ENCODE assay signal across 8 mouse cellular contexts in genomic region chr9:108104766-108105548, GRCm38 (mm10). TPM values are rescaled to one million over a fixed set of nuclear protein-coding genes. Genes with fewer than 3 reads are reported as not detected.
DNase-seq lines count a peak whose midpoint lies in the region; ATAC-seq and TF ChIP-seq lines count a peak whose summit lies in the region.

No protein-coding gene starts in this region.

- peak; percentile 26; the same call in 1 of the 2 replicates for TF ChIP-seq POLR2A in small intestine, adult 2 months (IDR thresholded peaks at IDR 0.05; ENCODE audit: low read depth, low read length)

- ATAC-seq in heart, embryonic 13.5 days (ENCODE audit: extremely low read depth, insufficient number of reproducible peaks, low FRiP score, low TSS enrichment), result peak; percentile 1; the same call in 1 of the 2 replicates
- ATAC-seq in limb, embryonic 13.5 days (ENCODE audit: low FRiP score, low read depth), result peak; percentile 71

- DNase-seq in heart, adult 9 months (ENCODE audit: low spot score in 2 of 2), result no peak
- peak; percentile 50 for DNase-seq in CD4-positive, CD25-positive, alpha-beta regulatory T cell, adult 2 months (ENCODE audit: low read depth, low spot score)
- peak; percentile 81 for DNase-seq in embryonic facial prominence, embryonic 10.5 days (ENCODE audit: low spot score)
- DNase-seq in adipocyte (ENCODE audit: low spot score), result no peak
- no peak for DNase-seq in frontal cortex, adult 2 months (ENCODE audit: extremely low spot score in 1 of 2, low spot score in 1 of 2)

- H3K36me3 ChIP-seq in heart, embryonic 13.5 days, result no peaks in the 10 kb centered on the region
- H3K36me3 ChIP-seq in embryonic facial prominence, embryonic 10.5 days (replicated peaks), result peaks cover 4% of the 10 kb centered on the region; the same call in 1 of the 2 replicates
- no peaks in the 10 kb centered on the region for H3K36me3 ChIP-seq in limb, embryonic 13.5 days
- no peaks in the 10 kb centered on the region for H3K36me3 ChIP-seq in small intestine, adult 2 months (ENCODE audit: control insufficient read depth, insufficient read depth, low read length)

- 42% methylated on average over 30 of the region's 31 CpGs for WGBS in heart, embryonic 13.5 days
- 30% methylated on average over 31 of the region's 31 CpGs for WGBS in embryonic facial prominence, embryonic 10.5 days
- WGBS in limb, embryonic 13.5 days, result 34% methylated on average over 31 of the region's 31 CpGs
- 30% methylated on average over 31 of the region's 31 CpGs for WGBS in small intestine, adult 2 months

- H3K27me3 ChIP-seq in heart, embryonic 13.5 days (replicated peaks), result peaks cover 18% of the 10 kb centered on the region
- H3K27me3 ChIP-seq in embryonic facial prominence, embryonic 10.5 days (replicated peaks; ENCODE audit: low read depth, poor library complexity, severe bottlenecking), result peaks cover 24% of the 10 kb centered on the region
- peaks cover 2% of the 10 kb centered on the region; the same call in 1 of the 2 replicates for H3K27me3 ChIP-seq in limb, embryonic 13.5 days
- no peaks in the 10 kb centered on the region; the same call in 1 of the 2 replicates for H3K27me3 ChIP-seq in small intestine, adult 2 months (ENCODE audit: control insufficient read depth, insufficient read depth, low read length)

- TF ChIP-seq CTCF in small intestine, adult 2 months (IDR thresholded peaks at IDR 0.05; ENCODE audit: extremely low read depth, insufficient read length, insufficient replicate concordance, low read depth, low read length), result no peak

- peak overlapping the region; percentile 69 for H3K9ac ChIP-seq in heart, embryonic 13.5 days
- peak overlapping the region; percentile 56 for H3K9ac ChIP-seq in limb, embryonic 13.5 days

- H3K4me3 ChIP-seq in heart, embryonic 13.5 days, result peak overlapping the region; percentile 8; the same call in 1 of the 2 replicates
- H3K4me3 ChIP-seq in embryonic facial prominence, embryonic 10.5 days, result peak overlapping the region; percentile 48
- H3K4me3 ChIP-seq in limb, embryonic 13.5 days, result peak overlapping the region; percentile 22
- H3K4me3 ChIP-seq in small intestine, adult 2 months (ENCODE audit: low read depth, low read length), result peak overlapping the region; percentile 53

- H3K27ac ChIP-seq in heart, embryonic 13.5 days (replicated peaks), result no peak overlapping the region
- peak overlapping the region; percentile 87 for H3K27ac ChIP-seq in embryonic facial prominence, embryonic 10.5 days (replicated peaks)
- peak overlapping the region; percentile 75 for H3K27ac ChIP-seq in limb, embryonic 13.5 days
- H3K27ac ChIP-seq in small intestine, adult 2 months (ENCODE audit: insufficient read depth, low read depth, low read length), result peak overlapping the region; percentile 41

- peak overlapping the region; percentile 44 for H3K4me2 ChIP-seq in heart, embryonic 13.5 days
- peak overlapping the region; percentile 54 for H3K4me2 ChIP-seq in limb, embryonic 13.5 days (replicated peaks)

- H3K4me1 ChIP-seq in heart, embryonic 13.5 days, result peaks cover 23% of the 10 kb centered on the region
- peaks cover 33% of the 10 kb centered on the region for H3K4me1 ChIP-seq in embryonic facial prominence, embryonic 10.5 days
- H3K4me1 ChIP-seq in limb, embryonic 13.5 days, result peaks cover 18% of the 10 kb centered on the region
- peaks cover 25% of the 10 kb centered on the region for H3K4me1 ChIP-seq in small intestine, adult 2 months (ENCODE audit: control insufficient read depth, insufficient read depth, insufficient read length, low read length)

- no peaks in the 10 kb centered on the region for H3K9me3 ChIP-seq in heart, embryonic 13.5 days
- no peaks in the 10 kb centered on the region for H3K9me3 ChIP-seq in embryonic facial prominence, embryonic 10.5 days
- no peaks in the 10 kb centered on the region for H3K9me3 ChIP-seq in limb, embryonic 13.5 days

RNA-seq across cellular contexts. Expression of gene Apeh, which starts 10.6 kb away (rescaled TPM):
- polyA plus RNA-seq in heart, embryonic 13.5 days (2015; fragmentation: Nextera tagmentation; extraction: Ambion mirVana), result 51.3 and 62.5 TPM in 2 replicates
- 68.3 and 72.8 TPM in 2 replicates for polyA plus RNA-seq in embryonic facial prominence, embryonic 10.5 days (2016; fragmentation: Nextera tagmentation; extraction: Ambion mirVana)
- 42.5 and 47.3 TPM in 2 replicates for polyA plus RNA-seq in limb, embryonic 13.5 days (2015; fragmentation: Nextera tagmentation; extraction: Ambion mirVana)
- 127 and 189 TPM in 2 replicates for polyA plus RNA-seq in small intestine, adult 2 months (2012; rRNA removed)
- 32.7 and 32.9 TPM in 2 replicates for polyA plus RNA-seq in frontal cortex, adult 2 months (2012; rRNA removed)

RNA-seq across cellular contexts. Expression of gene Rnf123, which starts 21.8 kb away (rescaled TPM):
- 29.4 and 30.9 TPM in 2 replicates for polyA plus RNA-seq in heart, embryonic 13.5 days (2015; fragmentation: Nextera tagmentation; extraction: Ambion mirVana)
- 32.7 and 34.1 TPM in 2 replicates for polyA plus RNA-seq in embryonic facial prominence, embryonic 10.5 days (2016; fragmentation: Nextera tagmentation; extraction: Ambion mirVana)
- 31.2 and 35.2 TPM in 2 replicates for polyA plus RNA-seq in limb, embryonic 13.5 days (2015; fragmentation: Nextera tagmentation; extraction: Ambion mirVana)
- polyA plus RNA-seq in small intestine, adult 2 months (2012; rRNA removed), result 48.3 and 86.7 TPM in 2 replicates
- 87.8 and 92.0 TPM in 2 replicates for polyA plus RNA-seq in frontal cortex, adult 2 months (2012; rRNA removed)

RNA-seq across cellular contexts. Expression of gene Mst1, which starts 24.7 kb away (rescaled TPM):
- 0.20 and 0.59 TPM in 2 replicates for polyA plus RNA-seq in heart, embryonic 13.5 days (2015; fragmentation: Nextera tagmentation; extraction: Ambion mirVana)
- polyA plus RNA-seq in embryonic facial prominence, embryonic 10.5 days (2016; fragmentation: Nextera tagmentation; extraction: Ambion mirVana), result 0.43 and 0.69 TPM in 2 replicates
- 0.20 and 0.51 TPM in 2 replicates for polyA plus RNA-seq in limb, embryonic 13.5 days (2015; fragmentation: Nextera tagmentation; extraction: Ambion mirVana)
- 0.18 and 0.35 TPM in 2 replicates for polyA plus RNA-seq in small intestine, adult 2 months (2012; rRNA removed)
- polyA plus RNA-seq in frontal cortex, adult 2 months (2012; rRNA removed), result 0.04 and 0.19 TPM in 2 replicates

RNA-seq across cellular contexts. Expression of gene Amigo3, which starts 52.0 kb away (rescaled TPM):
- 1.9 and 2.3 TPM in 2 replicates for polyA plus RNA-seq in heart, embryonic 13.5 days (2015; fragmentation: Nextera tagmentation; extraction: Ambion mirVana)
- polyA plus RNA-seq in embryonic facial prominence, embryonic 10.5 days (2016; fragmentation: Nextera tagmentation; extraction: Ambion mirVana), result 2.7 and 2.8 TPM in 2 replicates
- 3.1 and 4.4 TPM in 2 replicates for polyA plus RNA-seq in limb, embryonic 13.5 days (2015; fragmentation: Nextera tagmentation; extraction: Ambion mirVana)
- polyA plus RNA-seq in small intestine, adult 2 months (2012; rRNA removed), result 6.1 and 12.0 TPM in 2 replicates
- polyA plus RNA-seq in frontal cortex, adult 2 months (2012; rRNA removed), result 1.4 and 1.6 TPM in 2 replicates

RNA-seq across cellular contexts. Expression of gene Gmppb, which starts 55.9 kb away (rescaled TPM):
- polyA plus RNA-seq in heart, embryonic 13.5 days (2015; fragmentation: Nextera tagmentation; extraction: Ambion mirVana), result 21.4 and 23.3 TPM in 2 replicates
- polyA plus RNA-seq in embryonic facial prominence, embryonic 10.5 days (2016; fragmentation: Nextera tagmentation; extraction: Ambion mirVana), result 23.3 and 26.1 TPM in 2 replicates
- 34.1 and 36.2 TPM in 2 replicates for polyA plus RNA-seq in limb, embryonic 13.5 days (2015; fragmentation: Nextera tagmentation; extraction: Ambion mirVana)
- 34.5 and 56.7 TPM in 2 replicates for polyA plus RNA-seq in small intestine, adult 2 months (2012; rRNA removed)
- 13.7 and 37.5 TPM in 2 replicates for polyA plus RNA-seq in frontal cortex, adult 2 months (2012; rRNA removed)

Comparison
In these comparisons a context has a peak if more than half of its experiments do, and no peak if none do; other contexts are left out.
1. DNase-seq: peak in CD4-positive, CD25-positive, alpha-beta regulatory T cell, adult 2 months (single experiment) and embryonic facial prominence, embryonic 10.5 days (single experiment); none in heart, adult 9 months (0 of 2), adipocyte (single experiment) and frontal cortex, adult 2 months (0 of 2).
2. Peak in every context shown above with its lines, with median percentiles within 50 percentile points of each other: H3K4me3 ChIP-seq.